Mouse (Mus musculus): ENCODE data around the gene Lcn3.
"Not testable (repeated sequence)": the region's sequence is repeated elsewhere in the genome, so short reads cannot be mapped to it uniquely, and the experiment has no call there.

Gene Lcn3

DNA sequence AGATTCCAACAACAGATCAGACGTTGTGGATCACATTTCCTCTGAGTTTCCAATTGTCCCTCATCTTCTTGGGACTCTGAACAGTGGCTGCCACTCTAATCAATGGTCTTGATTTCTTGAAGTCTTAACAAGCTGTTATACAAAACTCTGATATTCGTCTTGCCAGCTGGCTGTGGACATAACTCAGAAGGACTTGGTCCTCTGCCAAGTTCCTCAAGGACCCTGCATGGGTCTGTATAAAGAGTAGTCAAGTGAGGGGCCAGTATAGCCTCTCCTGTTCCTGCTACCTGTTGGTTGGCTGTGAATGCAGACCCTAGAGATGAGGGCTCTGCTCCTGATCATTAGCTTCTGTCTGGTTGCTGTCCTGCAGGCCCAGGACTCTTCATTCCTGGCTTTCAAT is at the start of gene Lcn3:
Gene Lcn3, plus strand, starts transcription at position 301 of the 400 bp plus-strand sequence.
- no peak for DNase-seq

GRCm38 (mm10) chr2:25717222-25717621 is 48.1 kb upstream of the Lcn3 start:
- DNase-seq: no peak

- DNase-seq: no peak
Observed at GRCm38 (mm10) chr2:25733199-25733930, 32.0 kb upstream of the Lcn3 start.

GRCm38 (mm10) chr2:25736709-25737108 is 28.7 kb upstream of the Lcn3 start, which contains the start of gene Obp2b:
Obp2b (plus strand) TSS chr2:25737009.
- DNase-seq: not testable (repeated sequence)

DNA sequence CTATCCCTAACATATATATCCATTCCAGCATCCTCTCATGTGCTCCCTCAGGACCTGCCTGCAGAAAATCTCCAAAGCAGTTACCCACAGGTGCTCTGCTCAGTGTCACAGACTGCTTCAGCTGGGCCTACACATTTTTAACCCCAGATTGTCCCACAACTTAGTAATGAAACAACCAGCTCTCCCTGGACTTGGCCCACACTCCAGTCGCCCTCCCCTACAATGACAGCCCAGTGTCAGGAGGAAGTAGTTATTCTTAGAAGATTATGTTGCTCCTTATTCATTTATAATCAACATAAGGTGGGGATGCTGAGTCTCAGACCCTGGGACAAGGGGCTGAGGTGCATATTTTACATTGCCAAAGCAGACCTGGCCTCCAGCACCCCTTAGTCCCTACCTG is 23.7 kb upstream of the Lcn3 start:
- DNase-seq: no peak

GRCm38 (mm10) chr2:25754201-25754600 is 11.2 kb upstream of the Lcn3 start:
- no peak for DNase-seq

DNA sequence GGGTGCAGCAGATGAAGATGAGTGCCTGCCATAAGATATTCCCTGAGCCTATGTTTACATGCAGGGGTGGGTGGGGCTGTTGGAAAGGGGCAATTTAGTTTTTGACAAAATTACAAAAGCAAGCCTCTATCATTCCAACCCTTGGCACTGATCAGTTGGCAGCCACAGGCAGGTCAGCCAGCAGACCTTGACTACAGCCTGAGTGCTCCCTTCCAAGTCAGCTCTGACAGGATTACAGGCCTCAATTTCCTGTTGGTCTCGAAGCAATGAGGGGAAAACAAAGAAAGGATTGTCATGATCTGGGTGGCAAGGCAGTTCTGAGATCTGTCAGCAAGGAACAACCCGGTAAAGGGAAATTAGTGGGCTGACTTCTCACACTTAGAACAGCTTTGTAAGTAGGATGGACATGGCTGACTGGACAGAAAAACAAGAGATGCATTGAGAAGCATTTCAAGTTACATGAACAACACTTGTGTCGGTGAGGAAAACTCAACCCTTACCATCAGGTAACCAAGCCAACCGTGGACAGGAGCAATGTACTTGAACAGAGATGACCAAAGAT is 7.2 kb upstream of the Lcn3 start:
- no peak for DNase-seq

DNA sequence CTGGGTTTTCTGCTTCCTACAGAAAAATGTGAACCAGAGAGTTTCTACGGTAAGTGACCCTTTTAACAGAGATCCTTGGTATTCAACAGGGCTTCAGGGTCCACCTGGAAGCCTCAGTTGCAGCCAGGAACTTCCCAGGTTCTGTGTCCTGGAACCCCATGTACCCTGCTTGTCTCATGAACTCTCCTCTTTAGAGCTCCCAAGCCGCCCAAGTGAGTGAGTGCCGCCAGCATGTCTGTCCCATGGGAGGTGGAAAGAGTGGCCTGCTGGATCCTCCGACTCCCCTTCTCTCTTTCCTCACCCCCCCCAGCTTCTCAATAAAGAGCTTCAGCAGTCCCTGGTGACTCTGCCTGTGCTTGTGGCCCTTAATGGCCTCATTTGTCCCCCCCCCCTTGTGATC is 2.4 kb downstream of the Lcn3 start:
- no peak for DNase-seq

- no peak for DNase-seq
Observed at GRCm38 (mm10) chr2:25773507-25773906, 8.1 kb downstream of the Lcn3 start.

DNA sequence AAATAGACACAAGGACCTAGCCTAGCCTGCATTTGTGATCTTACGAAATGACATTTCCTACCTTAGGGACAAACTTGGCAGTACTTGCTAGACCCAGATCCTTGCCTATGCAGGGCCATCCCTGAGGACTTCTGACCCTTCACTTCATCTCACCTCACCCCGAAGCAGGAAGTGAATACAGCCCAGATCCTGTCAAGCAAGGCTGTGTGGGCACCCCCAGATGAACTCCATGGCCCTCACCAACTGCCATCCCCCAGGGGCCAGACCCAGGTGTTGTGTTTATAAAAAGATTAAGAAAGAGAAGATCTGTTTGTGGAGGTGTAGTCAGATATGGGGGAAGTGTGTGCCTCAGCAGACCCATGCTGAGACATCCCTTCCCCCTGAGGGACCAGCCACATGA is 9.3 kb downstream of the Lcn3 start:
- DNase-seq: no peak

- no peak for DNase-seq
Observed at GRCm38 (mm10) chr2:25775991-25776390, 10.6 kb downstream of the Lcn3 start.

- DNase-seq: no peak
Observed at GRCm38 (mm10) chr2:25776717-25777116, 11.3 kb downstream of the Lcn3 start, which contains the start of gene Lcn11. Lcn11 (plus strand) TSS chr2:25777017.

DNA sequence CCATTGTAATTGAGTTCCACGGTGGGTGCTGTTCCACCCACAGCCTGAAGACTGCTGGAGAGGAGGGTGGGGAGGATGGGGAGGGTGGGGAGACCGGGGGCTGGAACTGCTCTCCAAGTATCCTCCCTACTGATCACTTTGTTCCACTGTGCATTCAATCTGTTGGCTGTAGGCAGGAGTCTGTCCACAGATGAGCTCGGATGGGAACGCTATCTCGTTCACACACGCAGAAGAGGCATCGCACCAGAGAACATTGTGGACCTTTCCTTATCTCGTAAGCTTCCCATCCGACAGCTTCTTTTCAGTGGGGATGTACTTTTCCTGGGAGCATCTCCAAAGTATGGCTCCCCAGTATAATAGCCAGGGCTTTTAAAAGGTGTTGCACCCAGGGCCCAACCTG is 13.7 kb downstream of the Lcn3 start:
- no peak for DNase-seq

GRCm38 (mm10) chr2:25780921-25781320 is 15.6 kb downstream of the Lcn3 start:
- no peak for DNase-seq

GRCm38 (mm10) chr2:25781957-25782356 is 16.6 kb downstream of the Lcn3 start, which contains the start of gene Gm13539:
Gm13539 (plus strand) TSS chr2:25782257.
- DNase-seq: no peak

GRCm38 (mm10) chr2:25785573-25786322 is 20.4 kb downstream of the Lcn3 start:
- DNase-seq: no peak

- no peak for DNase-seq
Observed at GRCm38 (mm10) chr2:25789092-25789491, 23.7 kb downstream of the Lcn3 start.

- DNase-seq: no peak
Observed at GRCm38 (mm10) chr2:25797635-25798034, 32.3 kb downstream of the Lcn3 start.

- DNase-seq: no peak
Observed at GRCm38 (mm10) chr2:25798065-25798464, 32.7 kb downstream of the Lcn3 start.

GRCm38 (mm10) chr2:25811711-25812110 is 46.3 kb downstream of the Lcn3 start:
- DNase-seq: no peak

DNA sequence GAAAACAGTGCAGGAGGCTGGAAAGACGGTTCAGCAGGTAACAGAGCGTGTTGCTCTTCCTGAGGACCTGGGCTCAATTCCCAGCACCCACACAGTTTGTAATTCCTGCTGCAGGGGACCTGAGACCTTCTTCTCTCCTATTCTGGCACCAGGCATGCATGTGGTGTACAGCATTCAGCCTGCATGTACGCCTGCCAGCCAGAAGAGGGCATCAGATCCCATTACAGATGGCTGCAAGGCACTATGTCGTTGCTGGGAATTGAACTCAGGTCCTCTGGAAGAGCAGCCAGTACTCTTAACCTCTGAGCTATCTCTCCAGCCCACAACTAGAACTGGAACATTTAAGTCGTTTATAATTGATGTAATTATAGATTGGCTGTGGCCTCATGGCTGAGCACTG is 48.0 kb downstream of the Lcn3 start:
- no peak for DNase-seq

DNA sequence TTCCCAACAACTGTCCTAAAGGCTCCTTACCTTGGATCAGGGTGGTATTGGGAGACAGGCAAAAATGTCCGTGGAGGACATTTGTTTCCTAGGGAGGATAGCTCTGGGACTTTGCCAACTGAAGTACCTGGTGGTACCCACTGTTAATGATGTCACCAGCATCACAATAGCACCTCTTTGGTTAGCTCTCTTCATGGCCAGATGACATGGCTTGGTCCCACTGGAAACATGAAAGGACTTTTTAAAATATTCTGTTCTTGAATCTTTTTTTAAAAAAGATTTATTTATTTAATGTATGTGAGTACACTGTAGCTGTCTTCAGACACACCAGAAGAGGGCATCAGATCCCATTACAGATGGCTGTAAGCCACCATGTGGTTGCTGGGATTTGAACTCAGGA is 50.4 kb downstream of the Lcn3 start, which contains the start of gene Glt6d1:
Gene Glt6d1, minus strand, starts transcription at position 101 of the 400 bp plus-strand sequence.
- not testable (repeated sequence) for DNase-seq

All from spleen, adult 18-20 months (tissue).